Mouse (Mus musculus) lung, embryonic 16.5 days (tissue): ENCODE results near the gene Parvg. TPM values are rescaled to one million over a fixed set of nuclear protein-coding genes. Genes with fewer than 3 reads are reported as not detected.
A peak's percentile ranks its signal among the peaks of the same experiment; 100 is the strongest.

Source experiments
- ATAC-seq: fragments of 200-750 bp; cut with Nextera tagmentation; 2 replicates; pipeline ENCODE4 v1.8.0; 2017; ENCODE audit warnings: low read depth, mild to moderate bottlenecking, moderate library complexity
- H3K27ac ChIP-seq: fragments of 300-500 bp; sonication (generic); 2 replicates; pipeline ENCODE4 v1.5.1; 2014; ENCODE audit warnings: mild to moderate bottlenecking, control low read depth, low read length
- H3K27me3 ChIP-seq: fragments of 300-500 bp; sonication (generic); 2 replicates; pipeline ENCODE4 v1.6.1; 2014; ENCODE audit warnings: low read depth, low read length, mixed read lengths; ENCODE audit not compliant: control insufficient read depth, insufficient read depth
- H3K36me3 ChIP-seq: fragments of 300-500 bp; sonication (generic); 2 replicates; pipeline ENCODE4 v1.6.1; 2014; ENCODE audit warnings: low read length; ENCODE audit not compliant: control insufficient read depth, insufficient read depth
- H3K4me1 ChIP-seq: fragments of 300-500 bp; sonication (generic); replicated peaks from 2 replicates; pipeline ENCODE4 v1.6.1; 2014; ENCODE audit warnings: low read length, mixed read lengths; ENCODE audit not compliant: control insufficient read depth, insufficient read depth
- H3K4me2 ChIP-seq: fragments of 300-500 bp; sonication (generic); 2 replicates; pipeline ENCODE4 v1.6.1; 2014; ENCODE audit warnings: low read depth, low read length, control low read depth
- H3K4me3 ChIP-seq: fragments of 300-500 bp; sonication (generic); 2 replicates; pipeline ENCODE4 v1.5.1; 2014; ENCODE audit warnings: mild to moderate bottlenecking, low read length, control low read depth
- H3K9ac ChIP-seq: fragments of 300-500 bp; sonication (generic); 2 replicates; pipeline ENCODE4 v1.6.1; 2014; ENCODE audit warnings: low read length, control low read depth
- H3K9me3 ChIP-seq: fragments of 300-500 bp; sonication (generic); 2 replicates; pipeline ENCODE4 v1.6.1; 2016; ENCODE audit warnings: low read length; ENCODE audit not compliant: control insufficient read depth
- WGBS: fragments of 180-500 bp; shearing (Covaris S2); extraction: QIAGEN DNeasy Blood & Tissue Kit; methylation state at CpG from one replicate; pipeline ENCODE4 v1.1.7; 2014; 5-methylcytosine and 5-hydroxymethylcytosine counted together
- polyA plus RNA-seq: library from polyadenylated mRNA; unstranded; fragments of >200 nt; fragmentation: Nextera tagmentation; extraction: Ambion mirVana; gene quantifications from 2 replicates; pipeline ENCODE4 v1.2.1, GENCODE M21; 2015

Gene Parvg
- polyA plus RNA-seq, 1 experiment from 2014 or later = 3.8 TPM

GRCm38 (mm10) chr15:84365675-84366381 is 42.0 kb downstream of the Parvg start:
- Histone ChIP-seq H3K36me3 (no peaks in the 10 kb centered on the region), H3K4me2 (no peak overlapping the region), H3K27me3 (no peaks in the 10 kb centered on the region), H3K4me3 (no peak overlapping the region), H3K27ac (no peak overlapping the region), H3K9me3 (peaks cover 3% of the 10 kb centered on the region), H3K4me1 (no peaks in the 10 kb centered on the region), H3K9ac (no peak overlapping the region)
- WGBS = 51% methylated on average over 17 of the region's 17 CpGs
- peak; percentile 41; the same call in 1 of the 2 replicates for ATAC-seq

- H3K9ac ChIP-seq = no peak overlapping the region
- H3K4me2 ChIP-seq = no peak overlapping the region
- H3K27me3 ChIP-seq = no peaks in the 10 kb centered on the region
- H3K27ac ChIP-seq = no peak overlapping the region
- H3K4me3 ChIP-seq = no peak overlapping the region
- no peaks in the 10 kb centered on the region for H3K4me1 ChIP-seq
- no peak for ATAC-seq
- 84% methylated on average over 10 of the region's 10 CpGs for WGBS
- H3K9me3 ChIP-seq = peaks cover 3% of the 10 kb centered on the region
- no peaks in the 10 kb centered on the region for H3K36me3 ChIP-seq
Measured at GRCm38 (mm10) chr15:84366574-84366989, 42.8 kb downstream of the Parvg start.

- 73% methylated on average over 8 of the region's 8 CpGs for WGBS
- Histone ChIP-seq H3K9me3 (peaks cover 3% of the 10 kb centered on the region), H3K4me1 (no peaks in the 10 kb centered on the region), H3K4me3 (no peak overlapping the region), H3K27ac (no peak overlapping the region), H3K36me3 (no peaks in the 10 kb centered on the region), H3K4me2 (no peak overlapping the region), H3K27me3 (no peaks in the 10 kb centered on the region), H3K9ac (no peak overlapping the region)
- ATAC-seq = no peak
Measured at GRCm38 (mm10) chr15:84367402-84367801, 43.6 kb downstream of the Parvg start.

GRCm38 (mm10) chr15:84372801-84373200 is 49.0 kb downstream of the Parvg start:
- Histone ChIP-seq H3K4me1 (no peaks in the 10 kb centered on the region), H3K4me2 (no peak overlapping the region)
- 60% methylated on average over 5 of the region's 5 CpGs for WGBS

GRCm38 (mm10) chr15:84378734-84379133 is 54.9 kb downstream of the Parvg start:
- H3K27ac ChIP-seq = no peak overlapping the region
- WGBS = 72% methylated on average over 9 of the region's 9 CpGs
- H3K4me2 ChIP-seq = no peak overlapping the region

More at GRCm38 (mm10) chr15:84372801-84373200, 49.0 kb downstream of the Parvg start:
- H3K36me3 ChIP-seq = no peaks in the 10 kb centered on the region
- no peak overlapping the region for H3K4me3 ChIP-seq
- no peak overlapping the region for H3K9ac ChIP-seq
- no peak for ATAC-seq
- H3K27ac ChIP-seq = no peak overlapping the region
- H3K27me3 ChIP-seq = no peaks in the 10 kb centered on the region
- H3K9me3 ChIP-seq = peaks cover 13% of the 10 kb centered on the region

GRCm38 (mm10) chr15:84380181-84380580 is 56.4 kb downstream of the Parvg start:
- 45% methylated on average over 10 of the region's 10 CpGs for WGBS

More at GRCm38 (mm10) chr15:84378734-84379133, 54.9 kb downstream of the Parvg start:
- H3K27me3 ChIP-seq = no peaks in the 10 kb centered on the region
- H3K36me3 ChIP-seq = no peaks in the 10 kb centered on the region
- H3K9ac ChIP-seq = no peak overlapping the region
- ATAC-seq = no peak
- peaks cover 10% of the 10 kb centered on the region for H3K9me3 ChIP-seq
- no peak overlapping the region for H3K4me3 ChIP-seq
- H3K4me1 ChIP-seq = no peaks in the 10 kb centered on the region

GRCm38 (mm10) chr15:84384066-84384465 is 60.2 kb downstream of the Parvg start:
- Histone ChIP-seq H3K4me3 (no peak overlapping the region), H3K9me3 (peaks cover 5% of the 10 kb centered on the region; the same call in 1 of the 2 replicates), H3K4me1 (no peaks in the 10 kb centered on the region), H3K27me3 (no peaks in the 10 kb centered on the region), H3K36me3 (no peaks in the 10 kb centered on the region), H3K9ac (no peak overlapping the region), H3K4me2 (no peak overlapping the region), H3K27ac (no peak overlapping the region)
- WGBS = 88% methylated on average over 9 of the region's 9 CpGs
- ATAC-seq = no peak

More at GRCm38 (mm10) chr15:84380181-84380580, 56.4 kb downstream of the Parvg start:
- Histone ChIP-seq H3K9ac (no peak overlapping the region), H3K27ac (no peak overlapping the region), H3K4me3 (no peak overlapping the region), H3K36me3 (no peaks in the 10 kb centered on the region), H3K4me2 (no peak overlapping the region), H3K27me3 (no peaks in the 10 kb centered on the region), H3K4me1 (no peaks in the 10 kb centered on the region), H3K9me3 (peaks cover 3% of the 10 kb centered on the region)
- no peak for ATAC-seq

- no peak for ATAC-seq
- no peak overlapping the region for H3K27ac ChIP-seq
- no peaks in the 10 kb centered on the region for H3K36me3 ChIP-seq
- H3K4me1 ChIP-seq = no peaks in the 10 kb centered on the region
- no peak overlapping the region for H3K4me2 ChIP-seq
- no peak overlapping the region for H3K9ac ChIP-seq
- H3K9me3 ChIP-seq = peaks cover 5% of the 10 kb centered on the region; the same call in 1 of the 2 replicates
- 79% methylated on average over 8 of the region's 8 CpGs for WGBS
- H3K4me3 ChIP-seq = no peak overlapping the region
- H3K27me3 ChIP-seq = no peaks in the 10 kb centered on the region
Measured at GRCm38 (mm10) chr15:84385995-84386565, 62.3 kb downstream of the Parvg start.

- H3K4me2 ChIP-seq = no peak overlapping the region
- H3K9ac ChIP-seq = no peak overlapping the region
- WGBS = 81% methylated on average over 8 of the region's 8 CpGs
- no peak overlapping the region for H3K4me3 ChIP-seq
- H3K9me3 ChIP-seq = peaks cover 5% of the 10 kb centered on the region; the same call in 1 of the 2 replicates
- H3K4me1 ChIP-seq = no peaks in the 10 kb centered on the region
- ATAC-seq = no peak
- H3K27me3 ChIP-seq = no peaks in the 10 kb centered on the region
- no peak overlapping the region for H3K27ac ChIP-seq
- H3K36me3 ChIP-seq = no peaks in the 10 kb centered on the region
Measured at GRCm38 (mm10) chr15:84388698-84389131, 64.9 kb downstream of the Parvg start.
